ENCODE assay signal across 28 mouse cellular contexts in the genomic region with DNA sequence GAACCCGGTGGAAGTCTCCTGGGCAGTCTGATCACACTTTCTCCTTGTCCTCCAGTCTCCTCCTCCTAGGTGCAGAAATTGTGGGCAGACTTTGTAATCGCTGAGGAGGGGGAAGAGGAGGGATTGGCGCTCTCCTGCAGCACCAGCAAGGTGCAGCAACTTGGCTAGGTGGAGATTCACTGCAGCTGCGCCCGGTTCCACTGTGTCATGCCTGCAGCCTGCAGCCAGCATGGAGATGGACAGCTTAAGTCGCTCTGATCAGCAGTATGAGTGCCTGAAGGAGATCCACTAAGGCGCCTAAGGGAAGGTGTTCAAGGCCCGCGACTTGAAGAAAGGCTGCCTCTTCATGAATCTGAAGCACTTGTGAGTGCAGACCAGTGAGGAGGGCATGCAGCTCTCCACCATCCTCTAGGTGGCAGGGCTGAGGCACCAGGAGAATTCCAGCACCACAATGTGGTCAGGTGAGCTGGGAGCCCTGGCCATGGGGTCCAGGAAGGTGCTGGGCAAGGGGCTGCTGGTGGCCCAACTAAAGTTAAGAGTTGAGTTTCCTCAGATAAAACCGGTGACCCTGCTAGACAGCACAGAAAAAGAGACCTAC. TPM values are rescaled to one million over a fixed set of nuclear protein-coding genes. Genes with fewer than 3 reads are reported as not detected.
A peak's percentile ranks its signal among the peaks of the same experiment; 100 is the strongest.
DNase-seq lines count a peak whose midpoint lies in the region; ATAC-seq and TF ChIP-seq lines count a peak whose summit lies in the region.
"Not testable (repeated sequence)": the region's sequence is repeated elsewhere in the genome, so short reads cannot be mapped to it uniquely, and the experiment has no call there.
"Had no signal": no experiment of that assay in that cellular context is flagged by ENCODE, and none has a peak within 500 bp of the region (broad histone marks: within the 10 kb centered on the region; RNA-seq: fewer than 3 reads in every experiment).

No protein-coding gene starts in this region.

- not testable (repeated sequence) for H3K4me3 ChIP-seq in embryonic facial prominence, embryonic 13.5 days; heart, embryonic 11.5 days (ENCODE audit: low read depth, low read length); hindbrain, embryonic 13.5 days; hindbrain, postnatal 0 days (ENCODE audit: low read length); kidney, embryonic 14.5 days (ENCODE audit: low read length); kidney, postnatal 0 days (replicated peaks; ENCODE audit: low read depth, low read length); midbrain, embryonic 11.5 days (ENCODE audit: low read depth, low read length); midbrain, postnatal 0 days (ENCODE audit: low read depth, low read length)

- not testable (repeated sequence) for H3K27ac ChIP-seq in embryonic facial prominence, embryonic 13.5 days; heart, embryonic 11.5 days (ENCODE audit: low read depth, low read length); hindbrain, embryonic 13.5 days; hindbrain, postnatal 0 days; kidney, embryonic 14.5 days (ENCODE audit: low read depth, low read length); kidney, postnatal 0 days; midbrain, embryonic 11.5 days (ENCODE audit: low read depth, low read length); midbrain, postnatal 0 days (ENCODE audit: low read depth, low read length)

- 14% methylated on average over 1 of the region's 10 CpGs for WGBS in embryonic facial prominence, embryonic 13.5 days
- WGBS in heart, embryonic 11.5 days (ENCODE audit: insufficient replicate concordance), result 24% methylated on average over 1 of the region's 10 CpGs
- 10% methylated on average over 1 of the region's 10 CpGs for WGBS in hindbrain, embryonic 13.5 days
- 22% methylated on average over 1 of the region's 10 CpGs for WGBS in hindbrain, postnatal 0 days
- WGBS in kidney, embryonic 14.5 days, result 15% methylated on average over 1 of the region's 10 CpGs
- 26% methylated on average over 1 of the region's 10 CpGs for WGBS in kidney, postnatal 0 days
- WGBS in midbrain, embryonic 11.5 days, result 38% methylated on average over 1 of the region's 10 CpGs
- 23% methylated on average over 1 of the region's 10 CpGs for WGBS in midbrain, postnatal 0 days

- H3K36me3 ChIP-seq in embryonic facial prominence, embryonic 13.5 days; heart, embryonic 11.5 days (ENCODE audit: control insufficient read depth, insufficient read depth, low read length); hindbrain, embryonic 13.5 days; hindbrain, postnatal 0 days (ENCODE audit: insufficient read depth, low read length); kidney, embryonic 14.5 days (ENCODE audit: control insufficient read depth, insufficient read depth, low read length); kidney, postnatal 0 days (ENCODE audit: insufficient read depth, low read length); midbrain, embryonic 11.5 days (ENCODE audit: control insufficient read depth, insufficient read depth, low read length); midbrain, postnatal 0 days (ENCODE audit: insufficient read depth, low read length): not testable (repeated sequence)

- DNase-seq in hindbrain, postnatal 0 days (ENCODE audit: low spot score); kidney, postnatal 0 days (ENCODE audit: low spot score); midbrain, embryonic 11.5 days (ENCODE audit: low spot score, missing footprints); midbrain, postnatal 0 days (ENCODE audit: low spot score): not testable (repeated sequence)

- TF ChIP-seq CTCF in hindbrain, postnatal 0 days (IDR thresholded peaks at IDR 0.05; ENCODE audit: low read depth); kidney, postnatal 0 days (IDR thresholded peaks at IDR 0.05; ENCODE audit: low read depth); midbrain, postnatal 0 days (IDR thresholded peaks at IDR 0.05): not testable (repeated sequence)

- not testable (repeated sequence) for H3K4me2 ChIP-seq in embryonic facial prominence, embryonic 13.5 days; heart, embryonic 11.5 days; hindbrain, embryonic 13.5 days; hindbrain, postnatal 0 days (ENCODE audit: low read depth, low read length); kidney, embryonic 14.5 days (replicated peaks; ENCODE audit: low read depth, low read length); kidney, postnatal 0 days (ENCODE audit: low read length); midbrain, embryonic 11.5 days; midbrain, postnatal 0 days (ENCODE audit: low read depth, low read length, poor library complexity, severe bottlenecking)

- ATAC-seq in embryonic facial prominence, embryonic 13.5 days (ENCODE audit: insufficient number of reproducible peaks, insufficient read depth, low FRiP score, low TSS enrichment, low read depth), result 0 out of 2 replicates have a peak, but pooled peaks have one; percentile 15
- ATAC-seq in heart, embryonic 11.5 days (replicated peaks; ENCODE audit: insufficient number of reproducible peaks, low FRiP score, low TSS enrichment), result 0 out of 2 replicates have a peak, but pooled peaks have one; percentile 18
- ATAC-seq in hindbrain, embryonic 13.5 days (ENCODE audit: low FRiP score), result peak; percentile 21; the same call in 1 of the 2 replicates
- ATAC-seq in hindbrain, postnatal 0 days, result 0 out of 2 replicates have a peak, but pooled peaks have one; percentile 53
- ATAC-seq in kidney, embryonic 14.5 days (ENCODE audit: low FRiP score, low TSS enrichment), result peak; percentile 82; the same call in 1 of the 2 replicates
- peak; percentile 63; the same call in 1 of the 2 replicates for ATAC-seq in kidney, postnatal 0 days (replicated peaks; ENCODE audit: low FRiP score, low read depth)
- peak; percentile 40; the same call in 1 of the 2 replicates for ATAC-seq in midbrain, embryonic 11.5 days (ENCODE audit: low FRiP score)
- ATAC-seq in midbrain, postnatal 0 days (ENCODE audit: low FRiP score), result 0 out of 2 replicates have a peak, but pooled peaks have one; percentile 27

- H3K9ac ChIP-seq in embryonic facial prominence, embryonic 13.5 days; heart, embryonic 11.5 days (ENCODE audit: low read depth, low read length); hindbrain, embryonic 13.5 days; hindbrain, postnatal 0 days (replicated peaks; ENCODE audit: low read length); kidney, embryonic 14.5 days (ENCODE audit: low read depth, low read length); kidney, postnatal 0 days (ENCODE audit: low read depth, low read length); midbrain, embryonic 11.5 days (ENCODE audit: low read length); midbrain, postnatal 0 days (replicated peaks; ENCODE audit: low read length, poor library complexity, severe bottlenecking): not testable (repeated sequence)

- H3K4me1 ChIP-seq in embryonic facial prominence, embryonic 13.5 days; heart, embryonic 11.5 days (ENCODE audit: control insufficient read depth, insufficient read depth, low read length); hindbrain, embryonic 13.5 days (replicated peaks); hindbrain, postnatal 0 days (ENCODE audit: insufficient read depth, low read length); kidney, embryonic 14.5 days (ENCODE audit: control insufficient read depth, insufficient read depth, low read length); kidney, postnatal 0 days (replicated peaks; ENCODE audit: insufficient read depth, low read length); midbrain, embryonic 11.5 days (ENCODE audit: control insufficient read depth, insufficient read depth, low read length); midbrain, postnatal 0 days (ENCODE audit: insufficient read depth, low read length): not testable (repeated sequence)

- not testable (repeated sequence) for H3K27me3 ChIP-seq in embryonic facial prominence, embryonic 13.5 days; heart, embryonic 11.5 days (ENCODE audit: control insufficient read depth, insufficient read depth, low read length); hindbrain, embryonic 13.5 days; hindbrain, postnatal 0 days (ENCODE audit: insufficient read depth, low read length); kidney, embryonic 14.5 days (ENCODE audit: control insufficient read depth, insufficient read depth, low read length); kidney, postnatal 0 days (ENCODE audit: insufficient read depth, low read length); midbrain, embryonic 11.5 days (ENCODE audit: control insufficient read depth, insufficient read depth, low read length); midbrain, postnatal 0 days (ENCODE audit: insufficient read depth, low read length)

- not testable (repeated sequence) for H3K9me3 ChIP-seq in embryonic facial prominence, embryonic 13.5 days; heart, embryonic 11.5 days (replicated peaks; ENCODE audit: control insufficient read depth, low read length); hindbrain, embryonic 13.5 days; hindbrain, postnatal 0 days (ENCODE audit: low read length); kidney, embryonic 14.5 days (ENCODE audit: control insufficient read depth, low read length); kidney, postnatal 0 days (replicated peaks; ENCODE audit: low read length); midbrain, embryonic 11.5 days (ENCODE audit: control insufficient read depth, low read length); midbrain, postnatal 0 days (ENCODE audit: low read length)

RNA-seq across cellular contexts. Expression of gene Gm7233, which starts 11.0 kb away (rescaled TPM):
- polyA plus RNA-seq in embryonic facial prominence, embryonic 13.5 days (2015; fragmentation: Nextera tagmentation; extraction: Ambion mirVana), result not detected in 2 replicates
- not detected in 2 replicates for polyA plus RNA-seq in heart, embryonic 11.5 days (2014; fragmentation: Nextera tagmentation; extraction: Ambion mirVana)
- polyA plus RNA-seq in hindbrain, embryonic 13.5 days (2015; fragmentation: Nextera tagmentation; extraction: Ambion mirVana), result not detected in 2 replicates
- total RNA-seq in hindbrain, postnatal 0 days (2014; rRNA removed), result not detected in 2 replicates
- 0.09 and 0.11 TPM in 2 replicates for polyA plus RNA-seq in hindbrain, postnatal 0 days (2015; fragmentation: Nextera tagmentation; extraction: Ambion mirVana)
- polyA plus RNA-seq in kidney, embryonic 14.5 days (2014; fragmentation: Nextera tagmentation; extraction: Ambion mirVana), result not detected in 2 replicates
- polyA plus RNA-seq in kidney, postnatal 0 days (2015; fragmentation: Nextera tagmentation; extraction: Ambion mirVana), result not detected in 2 replicates
- not detected in 2 replicates for polyA plus RNA-seq in midbrain, embryonic 11.5 days (2014; fragmentation: Nextera tagmentation; extraction: Ambion mirVana)
- total RNA-seq in midbrain, postnatal 0 days (2014; rRNA removed), result not detected in 2 replicates
- not detected in 2 replicates for polyA plus RNA-seq in midbrain, postnatal 0 days (2015; fragmentation: Nextera tagmentation; extraction: Ambion mirVana)
- total RNA-seq: adrenal gland, adult 2 months; adrenal gland, postnatal 14 days; adrenal gland, postnatal 4 days; CH12.LX; common myeloid progenitor, adult 5-6 weeks; G1E; gastrocnemius, adult 2 months; gastrocnemius, postnatal 14 days; gastrocnemius, postnatal 4 days; heart, adult 8-10 months; heart, postnatal 14 days; heart, postnatal 4 days had no signal
- polyA plus RNA-seq: adrenal gland, adult 2 months; embryonic facial prominence, embryonic 12.5 days; erythroblast, embryonic 14.5 days; forebrain, embryonic 13.5 days; forebrain, embryonic 16.5 days; G1E; heart, embryonic 13.5 days; heart, embryonic 16.5 days; hindbrain, embryonic 12.5 days; intestine, postnatal 0 days had no signal

Comparison
In these comparisons a context has a peak if more than half of its experiments do, and no peak if none do; other contexts are left out.
1. ATAC-seq: peak in every context shown above with its lines; median percentile 82 in kidney, embryonic 14.5 days; 63 in kidney, postnatal 0 days; 53 in hindbrain, postnatal 0 days; 40 in midbrain, embryonic 11.5 days; 27 in midbrain, postnatal 0 days; 21 in hindbrain, embryonic 13.5 days; 18 in heart, embryonic 11.5 days; 15 in embryonic facial prominence, embryonic 13.5 days.